Mouse (Mus musculus) gastrocnemius, postnatal 4 days (tissue): Measurements from ENCODE around the gene Isyna1. TPM values are rescaled to one million over a fixed set of nuclear protein-coding genes. Genes with fewer than 3 reads are reported as not detected.

Source experiments
- total RNA-seq, 2 experiments: library from RNA; stranded (reverse); gene quantifications; 2 replicates each; pipeline ENCODE4 v1.2.3; 2021

Isyna1 gene
- total RNA-seq, 2 experiments from 2014 or later: 22.8 to 31.3 TPM

Other genes starting within 250 kb of the Isyna1 start
- 10 to 100 TPM; 45.0 to 47.9 TPM for gene Upf1, start 241.1 kb upstream of the Isyna1 start, total RNA-seq
- gene Comp, start 220.8 kb upstream of the Isyna1 start, total RNA-seq: 1 to 10 TPM; 4.6 to 9.3 TPM
- 10 to 100 TPM; 16.4 to 20.8 TPM for gene Crtc1, start 154.8 kb upstream of the Isyna1 start, total RNA-seq
- gene Klhl26, start 117.4 kb upstream of the Isyna1 start, total RNA-seq: 1 to 10 TPM; 8.1 to 10.0 TPM
- gene Tmem59l, start 107.0 kb upstream of the Isyna1 start, total RNA-seq: not detected
- gene Crlf1, start 101.2 kb upstream of the Isyna1 start, total RNA-seq: 1 to 10 TPM; 3.7 to 4.7 TPM
- gene Rex1bd, start 87.6 kb upstream of the Isyna1 start, total RNA-seq: 100 to 1,000 TPM; 118 to 119 TPM
- 1,000 to 10,000 TPM; 1,604 to 1,674 TPM for gene Uba52, start 83.6 kb upstream of the Isyna1 start, total RNA-seq
- gene Fkbp8, start 66.6 kb upstream of the Isyna1 start, total RNA-seq: 100 to 1,000 TPM; 162 to 184 TPM
- gene Kxd1, start 66.4 kb upstream of the Isyna1 start, total RNA-seq: 10 to 100 TPM; 57.6 to 60.7 TPM
- gene Ell, start 54.9 kb upstream of the Isyna1 start, total RNA-seq: 10 to 100 TPM; 16.1 to 18.2 TPM
- 10 to 100 TPM; 49.6 to 60.7 TPM for gene Ssbp4, start 14.5 kb downstream of the Isyna1 start, total RNA-seq
- gene Lrrc25, start 21.8 kb downstream of the Isyna1 start, total RNA-seq: 1 to 10 TPM; 2.5 to 3.2 TPM
- gene Gdf15, start 38.1 kb downstream of the Isyna1 start, total RNA-seq: under 1 TPM; 0.32 to 0.39 TPM
- gene Pgpep1, start 66.0 kb downstream of the Isyna1 start, total RNA-seq: 10 to 100 TPM; 41.4 to 47.0 TPM
- gene Lsm4, start 78.9 kb downstream of the Isyna1 start, total RNA-seq: 10 to 100 TPM; 70.1 to 84.7 TPM
- 100 to 1,000 TPM; 201 to 228 TPM for gene Jund, start 104.6 kb downstream of the Isyna1 start, total RNA-seq
- not detected for gene Iqcn, start 109.1 kb downstream of the Isyna1 start, total RNA-seq
- not detected for gene Gm3336, start 124.2 kb downstream of the Isyna1 start, total RNA-seq
- gene Pde4c, start 129.3 kb downstream of the Isyna1 start, total RNA-seq: 1 to 10 TPM; 1.4 to 1.5 TPM
- 10 to 100 TPM; 41.0 to 44.4 TPM for gene Rab3a, start 160.3 kb downstream of the Isyna1 start, total RNA-seq
- gene Mpv17l2, start 166.6 kb downstream of the Isyna1 start, total RNA-seq: 10 to 100 TPM; 27.0 to 27.4 TPM
- gene Pik3r2, start 182.3 kb downstream of the Isyna1 start, total RNA-seq: 10 to 100 TPM; 65.2 to 73.0 TPM
- 10 to 100 TPM; 12.3 to 14.6 TPM for gene Mast3, start 210.7 kb downstream of the Isyna1 start, total RNA-seq
- not detected for gene Il12rb1, start 214.1 kb downstream of the Isyna1 start, total RNA-seq
- gene Arrdc2, start 245.3 kb downstream of the Isyna1 start, total RNA-seq: 1 to 10 TPM; 3.9 to 7.0 TPM